Mouse (Mus musculus) testis, postnatal 14 days (tissue): ENCODE results near the gene Spef2.
"Not testable (repeated sequence)": the region's sequence is repeated elsewhere in the genome, so short reads cannot be mapped to it uniquely, and the experiment has no call there.

ENCODE experiments used
- DNase-seq: peaks from one replicate; pipeline ENCODE4 v3.0.0; 2021; ENCODE audit warnings: low spot score

Gene Spef2

GRCm38 (mm10) chr15:9748359-9749102 lies at the start of gene Spef2:
Gene Spef2, minus strand, starts transcription at chr15:9748868.
- peak; percentile 79 for DNase-seq

GRCm38 (mm10) chr15:9794131-9794530 lies 45.5 kb upstream of the Spef2 start:
- DNase-seq = no peak

GRCm38 (mm10) chr15:9788245-9789030 lies 39.8 kb upstream of the Spef2 start:
- no peak for DNase-seq

- DNase-seq = not testable (repeated sequence)
Measured at GRCm38 (mm10) chr15:9774222-9775142, 25.8 kb upstream of the Spef2 start.

- DNase-seq = no peak
Measured at GRCm38 (mm10) chr15:9768184-9768918, 19.7 kb upstream of the Spef2 start.

- DNase-seq = no peak
Measured at GRCm38 (mm10) chr15:9767034-9767433, 18.4 kb upstream of the Spef2 start.

- DNase-seq = no peak
Measured at GRCm38 (mm10) chr15:9750966-9751365, 2.3 kb upstream of the Spef2 start.

GRCm38 (mm10) chr15:9747410-9748104 lies 1.1 kb downstream of the Spef2 start:
- DNase-seq = no peak

- no peak for DNase-seq
Measured at GRCm38 (mm10) chr15:9742172-9742571, 6.5 kb downstream of the Spef2 start.

GRCm38 (mm10) chr15:9714574-9715458 lies 33.9 kb downstream of the Spef2 start:
- no peak for DNase-seq

- no peak for DNase-seq
Measured at GRCm38 (mm10) chr15:9713707-9714106, 35.0 kb downstream of the Spef2 start.

- no peak for DNase-seq
Measured at GRCm38 (mm10) chr15:9710330-9710729, 38.3 kb downstream of the Spef2 start.

GRCm38 (mm10) chr15:9705830-9706450 lies 42.7 kb downstream of the Spef2 start:
- no peak for DNase-seq

GRCm38 (mm10) chr15:9701845-9702244 lies 46.8 kb downstream of the Spef2 start:
- DNase-seq = no peak

- DNase-seq = peak; percentile 24
Measured at GRCm38 (mm10) chr15:9691721-9692120, 56.9 kb downstream of the Spef2 start.

- no peak for DNase-seq
Measured at GRCm38 (mm10) chr15:9690845-9691244, 57.8 kb downstream of the Spef2 start.

GRCm38 (mm10) chr15:9690436-9690835 lies 58.2 kb downstream of the Spef2 start:
- DNase-seq = no peak

GRCm38 (mm10) chr15:9683485-9683884 lies 65.2 kb downstream of the Spef2 start:
- no peak for DNase-seq

- no peak for DNase-seq
Measured at GRCm38 (mm10) chr15:9677343-9678036, 71.2 kb downstream of the Spef2 start.
